ENCODE assay signal across 8 mouse cellular contexts in genomic region chr10:128411211-128412054, GRCm38 (mm10). TPM values are rescaled to one million over a fixed set of nuclear protein-coding genes. Genes with fewer than 3 reads are reported as not detected.
DNase-seq lines count a peak whose midpoint lies in the region; ATAC-seq and TF ChIP-seq lines count a peak whose summit lies in the region.

Nabp2 (minus strand) TSS chr10:128411492.
Rnf41 (plus strand) TSS chr10:128411657.

- H3K27ac ChIP-seq in ES-E14 (ENCODE audit: insufficient read depth, low read depth, low read length, poor library complexity, severe bottlenecking) = peak within 1 kb of the TSS; percentile 85
- peak within 1 kb of the TSS; percentile 99 for H3K27ac ChIP-seq in forebrain, embryonic 15.5 days (replicated peaks)

- no peak for TF ChIP-seq CTCF in lung, adult 2 months (IDR thresholded peaks at IDR 0.05; ENCODE audit: insufficient read depth, low read length)

- H3K4me1 ChIP-seq in ES-E14 (ENCODE audit: control insufficient read depth in 2 of 2, insufficient read depth in 2 of 2, low read length in 2 of 2, poor library complexity in 1 of 2) = peaks cover 2 to 5% of the 10 kb centered on the region in 2 experiments; a peak in 1 of 4 replicates
- peaks cover 54% of the 10 kb centered on the region for H3K4me1 ChIP-seq in forebrain, embryonic 15.5 days
- peaks cover 18% of the 10 kb centered on the region for H3K4me1 ChIP-seq in lung, adult 2 months (ENCODE audit: control insufficient read depth, insufficient read depth, low read length)

- H3K27me3 ChIP-seq in forebrain, embryonic 15.5 days = no peaks in the 10 kb centered on the region

- peak; percentile 98 for DNase-seq in ES-E14 (ENCODE audit: low read depth, low spot score)
- DNase-seq in cerebellum, adult 11-12 months = peak; percentile 95
- peak; percentile 94 for DNase-seq in heart, postnatal 25 days (ENCODE audit: low spot score)
- DNase-seq in layer of hippocampus, adult 18-20 months (ENCODE audit: low spot score in 2 of 2) = peak; percentile 93 to 96
- DNase-seq in lung, adult 2 months = peak; percentile 98
- peak; percentile 94 to 96 for DNase-seq in thymus, adult 18-20 months

- peak within 1 kb of the TSS; percentile 99 for H3K4me2 ChIP-seq in forebrain, embryonic 15.5 days (replicated peaks)

- ATAC-seq in forebrain, embryonic 15.5 days (replicated peaks) = peak; percentile 90
- ATAC-seq in neutrophil, adult 5-6 weeks (ENCODE audit: extremely low read depth, insufficient number of reproducible peaks, low FRiP score, poor library complexity, severe bottlenecking) = peak; percentile 86

- intact Hi-C loops in heart, postnatal 25 days (cut with DNase I) = no loop called here

- peak within 1 kb of the TSS; percentile 95 for H3K4me3 ChIP-seq in ES-E14 (ENCODE audit: insufficient read depth in 1 of 2, low read depth in 1 of 2, low read length in 2 of 2, poor library complexity in 1 of 2, severe bottlenecking in 1 of 2)
- H3K4me3 ChIP-seq in forebrain, embryonic 15.5 days = peak within 1 kb of the TSS; percentile 98
- peak within 1 kb of the TSS; percentile 94 for H3K4me3 ChIP-seq in lung, adult 2 months (replicated peaks; ENCODE audit: extremely low read depth, low read depth, low read length)

- peak; percentile 83; the same call in 1 of the 2 replicates for TF ChIP-seq POLR2A in lung, adult 2 months (IDR thresholded peaks at IDR 0.05; ENCODE audit: borderline replicate concordance, extremely low read depth, low read depth, low read length)

- H3K9ac ChIP-seq in ES-E14 (ENCODE audit: insufficient read depth, low read depth, low read length, poor library complexity, severe bottlenecking) = peak within 1 kb of the TSS; percentile 93
- peak within 1 kb of the TSS; percentile 93 for H3K9ac ChIP-seq in forebrain, embryonic 15.5 days (replicated peaks)

- no peaks in the 10 kb centered on the region for H3K9me3 ChIP-seq in ES-E14 (ENCODE audit: control insufficient read depth, insufficient read depth, low read depth, low read length)
- H3K9me3 ChIP-seq in forebrain, embryonic 15.5 days = no peaks in the 10 kb centered on the region

- peaks cover 15% of the 10 kb centered on the region for H3K36me3 ChIP-seq in ES-E14 (ENCODE audit: control insufficient read depth, insufficient read depth, low read length, poor library complexity, severe bottlenecking)
- peaks cover 27% of the 10 kb centered on the region for H3K36me3 ChIP-seq in forebrain, embryonic 15.5 days

- WGBS in forebrain, embryonic 15.5 days = under 1% methylated on average over 50 of the region's 50 CpGs
- under 1% methylated on average over 50 of the region's 50 CpGs for WGBS in lung, adult 2 months

- in situ Hi-C loops in ES-E14 (cut with MboI; ENCODE audit: low sequenced_read_pairs in 2 of 2, unreplicated experiment in 2 of 2) = no loop called here

TF ChIP-seq in ES-E14, 5 proteins besides CTCF, POLR2A, EP300 and RAD21:
- TF ChIP-seq CHD2 (IDR thresholded peaks at IDR 0.05; ENCODE audit: low read depth, low read length) (0 out of 2 replicates have a peak, but pooled peaks have one; percentile 17), ZNF384 (IDR thresholded peaks at IDR 0.05; ENCODE audit: low read depth, low read length) (no peak), MAFK (IDR thresholded peaks at IDR 0.05; ENCODE audit: insufficient read depth, low read depth, low read length) (no peak), ZC3H11A (IDR thresholded peaks at IDR 0.05; ENCODE audit: borderline replicate concordance, low read depth, low read length) (no peak), HCFC1 (IDR thresholded peaks at IDR 0.05; ENCODE audit: borderline replicate concordance, insufficient read depth, low read length) (peak; percentile 52; the same call in 1 of the 2 replicates)
TF ChIP-seq in ES-E14: peak in this region for 2.

RNA-seq across cellular contexts. Expression of gene Nabp2, which starts in this region (rescaled TPM):
- total RNA-seq in ES-E14 (2012; rRNA removed) = 25.3 and 28.2 TPM in 2 replicates
- 137 and 139 TPM in 2 replicates for polyA plus RNA-seq in forebrain, embryonic 15.5 days (2015; fragmentation: Nextera tagmentation; extraction: Ambion mirVana)
- 10 to 100 TPM; 44.4 to 46.8 TPM for total RNA-seq in heart, postnatal 25 days (2021)
- 10 to 100 TPM; 96.5 to 98.5 TPM for total RNA-seq in layer of hippocampus, adult 18-20 months (2021)
- 22.1 and 23.4 TPM in 2 replicates for polyA plus RNA-seq in lung, adult 2 months (2012; rRNA removed)
- total RNA-seq in neutrophil, adult 5-6 weeks (2017) = 43.4 and 46.3 TPM in 2 replicates

RNA-seq across cellular contexts. Expression of gene Rnf41, which starts in this region (rescaled TPM):
- total RNA-seq in ES-E14 (2012; rRNA removed) = 39.6 and 41.3 TPM in 2 replicates
- polyA plus RNA-seq in forebrain, embryonic 15.5 days (2015; fragmentation: Nextera tagmentation; extraction: Ambion mirVana) = 104 and 110 TPM in 2 replicates
- total RNA-seq in heart, postnatal 25 days (2021) = 10 to 100 TPM; 16.0 to 16.5 TPM
- total RNA-seq in layer of hippocampus, adult 18-20 months (2021) = 10 to 100 TPM; 74.0 to 76.8 TPM
- polyA plus RNA-seq in lung, adult 2 months (2012; rRNA removed) = 24.4 and 25.5 TPM in 2 replicates
- total RNA-seq in neutrophil, adult 5-6 weeks (2017) = 53.8 and 59.5 TPM in 2 replicates

Comparison
In these comparisons a context has a peak if more than half of its experiments do, and no peak if none do; other contexts are left out.
1. Peak in every context shown above with its lines: DNase-seq, ATAC-seq, H3K4me3 ChIP-seq and H3K27ac ChIP-seq.